Mouse (Mus musculus) forelimb bud, embryonic 11.5 days (tissue): ENCODE measurements around the gene Hs6st2.
A peak's percentile ranks its signal among the peaks of the same experiment; 100 is the strongest.

Experiments
- DNase-seq: peaks from one replicate; pipeline ENCODE4 v3.0.0-alpha.2; 2012; ENCODE audit warnings: low read depth, low spot score

Gene Hs6st2

GRCm38 (mm10) chrX:51681756-51682155 is at the start of gene Hs6st2:
Gene Hs6st2, minus strand, starts transcription at chrX:51681856.
- no peak for DNase-seq

- no peak for DNase-seq
Measured at GRCm38 (mm10) chrX:51714086-51714745, 32.6 kb upstream of the Hs6st2 start.

GRCm38 (mm10) chrX:51712996-51713395 is 31.3 kb upstream of the Hs6st2 start:
- DNase-seq: no peak

GRCm38 (mm10) chrX:51702823-51703222 is 21.2 kb upstream of the Hs6st2 start:
- DNase-seq: no peak

GRCm38 (mm10) chrX:51699079-51699478 is 17.4 kb upstream of the Hs6st2 start:
- no peak for DNase-seq

- no peak for DNase-seq
Measured at GRCm38 (mm10) chrX:51686048-51686949, 4.6 kb upstream of the Hs6st2 start.

- no peak for DNase-seq
Measured at GRCm38 (mm10) chrX:51684336-51685056, 2.8 kb upstream of the Hs6st2 start.

GRCm38 (mm10) chrX:51681170-51681667 is 437 bp downstream of the Hs6st2 start:
- DNase-seq: peak; percentile 55

- peak; percentile 28 for DNase-seq
Measured at GRCm38 (mm10) chrX:51680428-51681169, 1.1 kb downstream of the Hs6st2 start.

- no peak for DNase-seq
Measured at GRCm38 (mm10) chrX:51679601-51680427, 1.8 kb downstream of the Hs6st2 start.

GRCm38 (mm10) chrX:51658236-51658635 is 23.4 kb downstream of the Hs6st2 start:
- DNase-seq: no peak

GRCm38 (mm10) chrX:51642661-51643257 is 38.9 kb downstream of the Hs6st2 start:
- no peak for DNase-seq

GRCm38 (mm10) chrX:51635756-51636155 is 45.9 kb downstream of the Hs6st2 start:
- DNase-seq: no peak

- no peak for DNase-seq
Measured at GRCm38 (mm10) chrX:51631376-51631775, 50.3 kb downstream of the Hs6st2 start.

- DNase-seq: no peak
Measured at GRCm38 (mm10) chrX:51614384-51615004, 67.2 kb downstream of the Hs6st2 start.

- no peak for DNase-seq
Measured at GRCm38 (mm10) chrX:51610743-51611142, 70.9 kb downstream of the Hs6st2 start.

GRCm38 (mm10) chrX:51606231-51606863 is 75.3 kb downstream of the Hs6st2 start:
- DNase-seq: no peak

GRCm38 (mm10) chrX:51592751-51593150 is 88.9 kb downstream of the Hs6st2 start:
- DNase-seq: no peak

GRCm38 (mm10) chrX:51590448-51591010 is 91.1 kb downstream of the Hs6st2 start:
- no peak for DNase-seq
